Mouse (Mus musculus): ENCODE data around the gene Mill1. TPM values are rescaled to one million over a fixed set of nuclear protein-coding genes. Genes with fewer than 3 reads are reported as not detected.

Gene Mill1
- not detected for polyA plus RNA-seq (2015; fragmentation: Illumina TruSeq; extraction: RNeasy Lipid Tissue Mini Kit (QIAGEN cat#74804); ENCODE audit: insufficient read depth, low read depth, low replicate concordance)

GRCm38 (mm10) chr7:18245047-18245446 is at the start of gene Mill1:
Gene Mill1 (plus strand): TSS chr7:18245347.

Other genes with a start within 250 kb of the Mill1 start
- gene Ceacam13, start 235.5 kb upstream of the Mill1 start, polyA plus RNA-seq (2015; fragmentation: Illumina TruSeq; extraction: RNeasy Lipid Tissue Mini Kit (QIAGEN cat#74804); ENCODE audit: insufficient read depth, low read depth, low replicate concordance): not detected
- gene Ceacam12, start 179.4 kb upstream of the Mill1 start, polyA plus RNA-seq (2015; fragmentation: Illumina TruSeq; extraction: RNeasy Lipid Tissue Mini Kit (QIAGEN cat#74804); ENCODE audit: insufficient read depth, low read depth, low replicate concordance): not detected
- not detected for gene Igfl3, start 68.9 kb upstream of the Mill1 start, polyA plus RNA-seq (2015; fragmentation: Illumina TruSeq; extraction: RNeasy Lipid Tissue Mini Kit (QIAGEN cat#74804); ENCODE audit: insufficient read depth, low read depth, low replicate concordance)
- not detected for gene Psg18, start 109.7 kb downstream of the Mill1 start, polyA plus RNA-seq (2015; fragmentation: Illumina TruSeq; extraction: RNeasy Lipid Tissue Mini Kit (QIAGEN cat#74804); ENCODE audit: insufficient read depth, low read depth, low replicate concordance)
- gene Psg28, start 186.7 kb downstream of the Mill1 start, polyA plus RNA-seq (2015; fragmentation: Illumina TruSeq; extraction: RNeasy Lipid Tissue Mini Kit (QIAGEN cat#74804); ENCODE audit: insufficient read depth, low read depth, low replicate concordance): not detected
- not detected for gene Psg26, start 238.8 kb downstream of the Mill1 start, polyA plus RNA-seq (2015; fragmentation: Illumina TruSeq; extraction: RNeasy Lipid Tissue Mini Kit (QIAGEN cat#74804); ENCODE audit: insufficient read depth, low read depth, low replicate concordance)